Mouse (Mus musculus) intestine, postnatal 0 days (tissue): ENCODE results near the gene Csnk1g2. TPM values are rescaled to one million over a fixed set of nuclear protein-coding genes. Genes with fewer than 3 reads are reported as not detected.

Experiments used
- ATAC-seq: fragments of 200-750 bp; cut with Nextera tagmentation; 2 replicates; pipeline ENCODE4 v1.8.0; 2017; ENCODE audit warnings: mild to moderate bottlenecking, moderate TSS enrichment, moderate library complexity
- H3K27ac ChIP-seq: fragments of 300-500 bp; sonication (generic); 2 replicates; pipeline ENCODE4 v1.5.1; 2014; ENCODE audit warnings: mild to moderate bottlenecking, low read depth, low read length, moderate library complexity
- H3K27me3 ChIP-seq: fragments of 300-500 bp; sonication (generic); replicated peaks from 2 replicates; pipeline ENCODE4 v1.6.1; 2014; ENCODE audit warnings: low read length, mixed read lengths; ENCODE audit not compliant: control insufficient read depth, insufficient read depth
- H3K36me3 ChIP-seq: fragments of 300-500 bp; sonication (generic); 2 replicates; pipeline ENCODE4 v1.6.1; 2014; ENCODE audit warnings: mild to moderate bottlenecking, moderate library complexity; ENCODE audit not compliant: control insufficient read depth, insufficient read depth
- H3K4me1 ChIP-seq: fragments of 300-500 bp; sonication (generic); replicated peaks from 2 replicates; pipeline ENCODE4 v1.6.1; 2014; ENCODE audit warnings: antibody characterized with exemption, low read length, mixed read lengths; ENCODE audit not compliant: control insufficient read depth, insufficient read depth
- H3K4me2 ChIP-seq: fragments of 300-500 bp; sonication (generic); replicated peaks from 2 replicates; pipeline ENCODE4 v1.6.1; 2014; ENCODE audit warnings: low read depth, mild to moderate bottlenecking, moderate library complexity
- H3K4me3 ChIP-seq: fragments of 300-500 bp; sonication (generic); 2 replicates; pipeline ENCODE4 v1.5.1; 2014; ENCODE audit warnings: low read depth, low read length
- H3K9ac ChIP-seq: fragments of 300-500 bp; sonication (generic); 2 replicates; pipeline ENCODE4 v1.6.1; 2014; ENCODE audit warnings: mild to moderate bottlenecking, low read depth, low read length
- H3K9me3 ChIP-seq: fragments of 300-500 bp; sonication (generic); 2 replicates; pipeline ENCODE4 v1.6.1; 2016; ENCODE audit warnings: mixed run types; ENCODE audit not compliant: control insufficient read depth
- CTCF ChIP-seq: sonication (generic); IDR thresholded peaks from 2 replicates; pipeline ENCODE4 v1.5.1; 2016; ENCODE audit warnings: low read depth, mild to moderate bottlenecking, control low read depth, antibody characterized with exemption, moderate library complexity
- WGBS: fragments of 180-500 bp; shearing (Covaris S2); extraction: QIAGEN DNeasy Blood & Tissue Kit; methylation state at CpG from one replicate; pipeline ENCODE4 v1.1.7; 2014; 5-methylcytosine and 5-hydroxymethylcytosine counted together
- polyA plus RNA-seq: library from polyadenylated mRNA; unstranded; fragments of >200 nt; fragmentation: Nextera tagmentation; extraction: Ambion mirVana; gene quantifications from 2 replicates; pipeline ENCODE4 v1.2.1, GENCODE M21; 2015

Csnk1g2 gene
- polyA plus RNA-seq: 97.5 and 99.2 TPM in 2 replicates

DNA sequence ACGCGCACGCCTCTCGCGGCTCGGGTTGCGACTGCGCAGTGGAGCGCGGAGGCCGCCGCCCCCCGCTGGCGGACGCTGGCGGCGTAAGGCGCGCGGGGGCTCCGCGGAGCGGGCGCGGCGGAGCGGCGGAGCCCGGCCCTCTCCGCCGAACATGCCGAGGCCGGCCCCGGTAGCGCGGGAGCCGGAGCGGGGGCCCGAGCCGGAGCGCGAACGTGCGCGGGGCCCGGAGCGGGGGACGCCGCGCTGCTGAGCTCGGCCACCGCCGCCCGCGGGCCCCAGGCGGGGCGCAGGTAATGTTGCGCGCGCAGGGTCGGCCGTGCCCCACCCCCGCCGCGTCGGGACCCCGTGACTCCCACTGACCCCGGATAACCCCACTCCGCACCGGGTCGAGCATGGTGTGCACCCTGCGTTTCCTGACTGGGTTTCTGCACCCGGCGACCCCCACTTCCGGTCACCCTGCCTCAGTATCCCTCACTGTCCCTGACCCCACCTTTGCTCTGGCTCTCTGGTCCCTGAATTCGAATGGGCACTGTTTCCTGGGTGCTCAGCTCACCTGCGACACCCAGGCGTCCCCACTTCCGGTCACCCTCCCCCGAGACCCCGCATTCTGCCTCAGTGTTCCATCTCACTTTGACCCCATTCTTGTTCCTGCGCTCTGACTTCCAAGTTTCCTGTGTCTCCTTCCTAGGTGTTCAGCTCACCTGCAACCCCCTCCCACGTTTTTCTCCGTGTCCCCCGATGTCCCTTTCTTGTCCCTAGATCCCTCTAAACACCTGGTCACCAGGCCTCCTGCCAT, at the start of gene Csnk1g2:
Gene Csnk1g2 (plus strand): TSS at position 178 of the 796 bp plus-strand sequence.
- Histone ChIP-seq H3K27ac (peak within 1 kb of the TSS; percentile 92), H3K27me3 (no peaks in the 10 kb centered on the region), H3K4me3 (peak within 1 kb of the TSS; percentile 84), H3K4me2 (peak within 1 kb of the TSS; percentile 83), H3K9me3 (no peaks in the 10 kb centered on the region), H3K9ac (peak within 1 kb of the TSS; percentile 84), H3K36me3 (no peaks in the 10 kb centered on the region), H3K4me1 (no peaks in the 10 kb centered on the region; the same call in 1 of the 2 replicates)
- ATAC-seq: peak; percentile 32
- under 1% methylated on average over 67 of the region's 85 CpGs for WGBS
- TF ChIP-seq CTCF: peak; percentile 44; the same call in 1 of the 2 replicates

- ATAC-seq: no peak
- Histone ChIP-seq H3K4me3 (no peak overlapping the region), H3K9me3 (no peaks in the 10 kb centered on the region), H3K27me3 (no peaks in the 10 kb centered on the region), H3K9ac (no peak overlapping the region), H3K36me3 (no peaks in the 10 kb centered on the region), H3K27ac (no peak overlapping the region), H3K4me1 (peaks cover 20% of the 10 kb centered on the region; the same call in 1 of the 2 replicates), H3K4me2 (no peak overlapping the region)
- TF ChIP-seq CTCF: no peak
- WGBS: 53% methylated on average over 9 of the region's 9 CpGs
Measured at GRCm38 (mm10) chr10:80573944-80574343, 48.7 kb upstream of the Csnk1g2 start.

DNA sequence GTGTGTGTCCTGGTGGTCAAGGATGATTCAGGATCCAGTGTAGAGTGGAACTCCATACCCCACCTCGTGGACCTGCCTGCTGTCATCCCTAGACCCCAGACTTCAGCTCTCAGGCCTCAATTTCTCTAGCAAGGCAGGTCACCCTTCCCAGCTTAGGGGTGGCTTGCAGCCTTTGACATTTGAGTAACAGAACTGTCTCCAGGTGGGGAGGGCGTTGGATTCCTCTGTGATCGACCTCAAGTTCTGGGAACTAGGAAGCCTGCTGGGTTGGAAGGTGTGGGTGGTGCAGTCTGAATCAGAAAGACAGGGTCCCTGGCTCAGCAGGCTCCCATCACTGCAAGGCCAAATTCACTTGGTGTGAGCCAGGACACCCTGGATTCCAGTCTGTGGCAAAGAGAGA, 47.7 kb upstream of the Csnk1g2 start:
- no peak overlapping the region for H3K4me2 ChIP-seq
- H3K36me3 ChIP-seq: no peaks in the 10 kb centered on the region
- H3K9ac ChIP-seq: no peak overlapping the region
- 73% methylated on average over 3 of the region's 3 CpGs for WGBS
- ATAC-seq: no peak
- peaks cover 20% of the 10 kb centered on the region; the same call in 1 of the 2 replicates for H3K4me1 ChIP-seq
- no peaks in the 10 kb centered on the region for H3K27me3 ChIP-seq
- no peak for TF ChIP-seq CTCF
- H3K4me3 ChIP-seq: no peak overlapping the region
- H3K9me3 ChIP-seq: no peaks in the 10 kb centered on the region
- no peak overlapping the region for H3K27ac ChIP-seq

GRCm38 (mm10) chr10:80575925-80576324, 46.7 kb upstream of the Csnk1g2 start:
- Histone ChIP-seq H3K27me3 (no peaks in the 10 kb centered on the region), H3K4me3 (peak overlapping the region; percentile 75), H3K36me3 (no peaks in the 10 kb centered on the region), H3K9me3 (no peaks in the 10 kb centered on the region), H3K4me1 (peaks cover 14% of the 10 kb centered on the region; the same call in 1 of the 2 replicates), H3K4me2 (peak overlapping the region; percentile 96), H3K9ac (peak overlapping the region; percentile 59), H3K27ac (no peak overlapping the region)
- TF ChIP-seq CTCF: no peak
- ATAC-seq: no peak
- 11% methylated on average over 17 of the region's 17 CpGs for WGBS

DNA sequence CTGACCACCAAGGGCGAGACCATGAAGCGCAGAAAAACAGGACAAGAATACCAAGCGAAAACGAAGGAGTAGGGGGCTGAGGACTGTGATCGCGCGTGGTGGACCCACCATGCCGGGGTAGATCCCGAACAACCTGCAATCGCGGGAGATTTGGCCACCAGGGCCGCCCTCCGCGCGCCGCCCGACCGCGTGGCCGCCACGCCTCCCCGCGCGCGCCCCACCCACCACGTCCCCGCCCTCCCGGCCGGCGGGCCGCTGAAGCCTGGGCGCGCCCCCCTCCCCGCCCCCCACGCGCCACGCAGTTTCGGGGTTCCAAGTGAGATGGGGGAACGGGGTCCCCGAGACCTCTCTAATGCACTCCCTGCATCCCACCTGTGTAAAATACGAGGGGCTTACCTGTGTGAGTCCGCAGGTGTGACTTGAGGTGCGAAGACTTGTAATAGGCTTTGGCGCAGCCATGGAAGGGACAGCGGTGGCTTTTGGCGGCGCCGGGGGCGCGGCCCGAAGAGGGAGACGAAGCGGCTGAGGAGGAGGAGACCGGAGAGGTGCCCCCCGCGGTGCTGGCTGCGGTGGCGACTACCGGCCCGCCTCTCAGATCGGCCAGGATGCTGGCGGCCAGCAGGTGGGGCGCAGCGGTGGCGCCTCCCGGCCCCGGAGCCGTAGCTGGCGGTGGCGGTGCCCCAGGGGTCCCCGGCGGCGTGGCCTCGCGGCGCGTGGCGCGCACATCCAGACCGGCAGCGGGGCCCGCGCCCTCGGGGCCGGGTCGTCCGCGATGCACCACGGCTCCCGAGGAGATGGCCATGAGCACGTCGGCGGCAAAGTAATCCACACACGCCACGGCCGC, 46.1 kb upstream of the Csnk1g2 start:
- Histone ChIP-seq H3K4me1 (peaks cover 8% of the 10 kb centered on the region; the same call in 1 of the 2 replicates), H3K36me3 (no peaks in the 10 kb centered on the region), H3K9me3 (no peaks in the 10 kb centered on the region), H3K4me3 (peak overlapping the region; percentile 75), H3K4me2 (peak overlapping the region; percentile 96), H3K27me3 (no peaks in the 10 kb centered on the region), H3K27ac (peak overlapping the region; percentile 86), H3K9ac (peak overlapping the region; percentile 59)
- ATAC-seq: peak; percentile 6; the same call in 1 of the 2 replicates
- TF ChIP-seq CTCF: peak; percentile 31
- under 1% methylated on average over 67 of the region's 96 CpGs for WGBS
